Comparison of ENCODE assay signal across 11 mouse cellular contexts in genomic region chr5:66173018-66173417, GRCm38 (mm10). TPM values are rescaled to one million over a fixed set of nuclear protein-coding genes. Genes with fewer than 3 reads are reported as not detected.
DNase-seq lines count a peak whose midpoint lies in the region; ATAC-seq and TF ChIP-seq lines count a peak whose summit lies in the region.
"Had no signal": no experiment of that assay in that cellular context is flagged by ENCODE, and none has a peak within 500 bp of the region (broad histone marks: within the 10 kb centered on the region; RNA-seq: fewer than 3 reads in every experiment).

TSS of gene Rbm47 (minus strand) at chr5:66173118.

- WGBS in kidney, embryonic 16.5 days, result 81% methylated on average over 2 of the region's 2 CpGs
- WGBS in intestine, embryonic 15.5 days, result 89% methylated on average over 2 of the region's 2 CpGs
- WGBS in stomach, postnatal 0 days, result 78% methylated on average over 2 of the region's 2 CpGs

- no peaks in the 10 kb centered on the region for H3K9me3 ChIP-seq in kidney, embryonic 16.5 days (ENCODE audit: low read length)
- no peaks in the 10 kb centered on the region for H3K9me3 ChIP-seq in intestine, embryonic 15.5 days
- no peaks in the 10 kb centered on the region for H3K9me3 ChIP-seq in stomach, postnatal 0 days (ENCODE audit: control insufficient read depth, low read length)

- no peaks in the 10 kb centered on the region for H3K27me3 ChIP-seq in kidney, embryonic 16.5 days (ENCODE audit: insufficient read depth, low read length)
- no peaks in the 10 kb centered on the region for H3K27me3 ChIP-seq in intestine, embryonic 15.5 days (replicated peaks)
- no peaks in the 10 kb centered on the region for H3K27me3 ChIP-seq in stomach, postnatal 0 days (ENCODE audit: control insufficient read depth, insufficient read depth, low read length)

- no peak for DNase-seq in kidney, adult 8-10 months
- no peak for DNase-seq in thymus, postnatal 0 days (ENCODE audit: low spot score)
- DNase-seq in thymus, postnatal 10 days (ENCODE audit: low spot score in 2 of 2), result no peak
- no peak for DNase-seq in stomach, postnatal 0 days (ENCODE audit: low spot score)
- no peak for DNase-seq in spleen, adult 12 weeks (ENCODE audit: low spot score)
- no peak for DNase-seq in frontal cortex, adult 2 months (ENCODE audit: extremely low spot score in 1 of 2, low spot score in 1 of 2)
- DNase-seq: kidney, adult 18-20 months; left cerebral cortex, postnatal 4 days had no signal

- H3K36me3 ChIP-seq in kidney, embryonic 16.5 days (ENCODE audit: insufficient read depth, low read length), result no peaks in the 10 kb centered on the region
- no peaks in the 10 kb centered on the region for H3K36me3 ChIP-seq in intestine, embryonic 15.5 days
- H3K36me3 ChIP-seq in stomach, postnatal 0 days (ENCODE audit: control insufficient read depth, insufficient read depth, low read length), result no peaks in the 10 kb centered on the region
- H3K36me3 ChIP-seq: heart, embryonic 10.5 days had no signal

- no peak within 1 kb of the TSS for H3K9ac ChIP-seq in kidney, embryonic 16.5 days (replicated peaks; ENCODE audit: low read length)
- no peak within 1 kb of the TSS for H3K9ac ChIP-seq in intestine, embryonic 15.5 days
- no peak within 1 kb of the TSS for H3K9ac ChIP-seq in stomach, postnatal 0 days (ENCODE audit: low read length)

- H3K4me2 ChIP-seq in kidney, embryonic 16.5 days (replicated peaks; ENCODE audit: low read depth, low read length), result no peak within 1 kb of the TSS
- H3K4me2 ChIP-seq in intestine, embryonic 15.5 days (replicated peaks), result no peak within 1 kb of the TSS
- no peak within 1 kb of the TSS for H3K4me2 ChIP-seq in stomach, postnatal 0 days (replicated peaks; ENCODE audit: low read depth)

- H3K27ac ChIP-seq in kidney, embryonic 16.5 days (ENCODE audit: low read length), result no peak within 1 kb of the TSS
- no peak within 1 kb of the TSS for H3K27ac ChIP-seq in intestine, embryonic 15.5 days
- H3K27ac ChIP-seq in stomach, postnatal 0 days (replicated peaks), result no peak within 1 kb of the TSS
- H3K27ac ChIP-seq: heart, embryonic 10.5 days had no signal

- ATAC-seq in kidney, embryonic 16.5 days (ENCODE audit: low FRiP score, low TSS enrichment), result no peak
- no peak for ATAC-seq in intestine, embryonic 15.5 days
- ATAC-seq in stomach, postnatal 0 days (ENCODE audit: low FRiP score, low TSS enrichment), result no peak

- H3K4me3 ChIP-seq in kidney, embryonic 16.5 days (ENCODE audit: low read length), result no peak within 1 kb of the TSS
- H3K4me3 ChIP-seq in intestine, embryonic 15.5 days (replicated peaks), result no peak within 1 kb of the TSS
- H3K4me3 ChIP-seq in stomach, postnatal 0 days (ENCODE audit: low read depth, low read length), result no peak within 1 kb of the TSS
- H3K4me3 ChIP-seq: heart, embryonic 10.5 days had no signal

- no peak for TF ChIP-seq EP300 in stomach, postnatal 0 days (optimal IDR thresholded peaks at IDR 0.05)

- peaks cover 8% of the 10 kb centered on the region; the same call in 1 of the 2 replicates for H3K4me1 ChIP-seq in kidney, embryonic 16.5 days (ENCODE audit: insufficient read depth, low read length)
- H3K4me1 ChIP-seq in intestine, embryonic 15.5 days (replicated peaks), result no peaks in the 10 kb centered on the region
- H3K4me1 ChIP-seq in stomach, postnatal 0 days (replicated peaks; ENCODE audit: control insufficient read depth, insufficient read depth), result no peaks in the 10 kb centered on the region
- H3K4me1 ChIP-seq: heart, embryonic 10.5 days had no signal

- no peak for TF ChIP-seq CTCF in stomach, postnatal 0 days (IDR thresholded peaks at IDR 0.05; ENCODE audit: low read depth)

RNA-seq across cellular contexts. Expression of gene Rbm47, which starts in this region (rescaled TPM):
- polyA plus RNA-seq in kidney, embryonic 16.5 days (2015; fragmentation: Nextera tagmentation; extraction: Ambion mirVana), result 75.0 and 85.6 TPM in 2 replicates
- 13.1 and 14.4 TPM in 2 replicates for polyA plus RNA-seq in thymus, postnatal 0 days (2015; fragmentation: Nextera tagmentation; extraction: Ambion mirVana)
- polyA plus RNA-seq in intestine, embryonic 15.5 days (2015; fragmentation: Nextera tagmentation; extraction: Ambion mirVana), result 129 and 133 TPM in 2 replicates
- polyA plus RNA-seq in stomach, postnatal 0 days (2015; fragmentation: Nextera tagmentation; extraction: Ambion mirVana), result 70.7 and 73.2 TPM in 2 replicates
- 0.78 and 1.2 TPM in 2 replicates for polyA plus RNA-seq in frontal cortex, adult 2 months (2012; rRNA removed)
